Mouse (Mus musculus): ENCODE results near the gene Tlr2.
"Not testable (repeated sequence)": the region's sequence is repeated elsewhere in the genome, so short reads cannot be mapped to it uniquely, and the experiment has no call there.

The Tlr2 gene

GRCm38 (mm10) chr3:83841095-83841850 is at the start of gene Tlr2:
TSS of gene Tlr2 (minus strand) at chr3:83841767.
- peak; percentile 82 to 83 for DNase-seq

GRCm38 (mm10) chr3:83885163-83885562 is 43.6 kb upstream of the Tlr2 start:
- DNase-seq = no peak

- not testable (repeated sequence) for DNase-seq
Measured at GRCm38 (mm10) chr3:83879261-83880050, 37.9 kb upstream of the Tlr2 start.

- DNase-seq = no peak
Measured at GRCm38 (mm10) chr3:83878801-83879200, 37.2 kb upstream of the Tlr2 start.

GRCm38 (mm10) chr3:83876299-83876698 is 34.7 kb upstream of the Tlr2 start:
- DNase-seq = no peak

GRCm38 (mm10) chr3:83875078-83875477 is 33.5 kb upstream of the Tlr2 start:
- not testable (repeated sequence) for DNase-seq

GRCm38 (mm10) chr3:83872853-83873252 is 31.3 kb upstream of the Tlr2 start:
- DNase-seq = not testable (repeated sequence)

- not testable (repeated sequence) for DNase-seq
Measured at GRCm38 (mm10) chr3:83871962-83872361, 30.4 kb upstream of the Tlr2 start.

GRCm38 (mm10) chr3:83871559-83871958 is 30.0 kb upstream of the Tlr2 start:
- not testable (repeated sequence) for DNase-seq

GRCm38 (mm10) chr3:83869776-83870175 is 28.2 kb upstream of the Tlr2 start:
- DNase-seq = no peak

GRCm38 (mm10) chr3:83867026-83867425 is 25.5 kb upstream of the Tlr2 start:
- peak; percentile 31 to 43 for DNase-seq

GRCm38 (mm10) chr3:83865216-83865615 is 23.6 kb upstream of the Tlr2 start:
- no peak for DNase-seq

- DNase-seq = no peak
Measured at GRCm38 (mm10) chr3:83864064-83864548, 22.5 kb upstream of the Tlr2 start.

- DNase-seq = peak; percentile 78 to 83
Measured at GRCm38 (mm10) chr3:83862956-83863355, 21.4 kb upstream of the Tlr2 start.

- DNase-seq = no peak
Measured at GRCm38 (mm10) chr3:83859595-83859994, 18.0 kb upstream of the Tlr2 start.

GRCm38 (mm10) chr3:83859071-83859470 is 17.5 kb upstream of the Tlr2 start:
- no peak for DNase-seq

- DNase-seq = no peak
Measured at GRCm38 (mm10) chr3:83857621-83858020, 16.1 kb upstream of the Tlr2 start.

GRCm38 (mm10) chr3:83855643-83856042 is 14.1 kb upstream of the Tlr2 start:
- DNase-seq = no peak

- no peak for DNase-seq
Measured at GRCm38 (mm10) chr3:83849341-83849740, 7.8 kb upstream of the Tlr2 start.

GRCm38 (mm10) chr3:83844766-83845520 is 3.4 kb upstream of the Tlr2 start:
- no peak for DNase-seq

GRCm38 (mm10) chr3:83839477-83839876 is 2.1 kb downstream of the Tlr2 start:
- DNase-seq = no peak

GRCm38 (mm10) chr3:83836685-83837084 is 4.9 kb downstream of the Tlr2 start:
- no peak for DNase-seq

GRCm38 (mm10) chr3:83828145-83828611 is 13.4 kb downstream of the Tlr2 start:
- no peak for DNase-seq
